Mouse (Mus musculus) intestine, embryonic 14.5 days (tissue): ENCODE measurements around the gene Gimap9. TPM values are rescaled to one million over a fixed set of nuclear protein-coding genes. Genes with fewer than 3 reads are reported as not detected.

ENCODE experiments used
- ATAC-seq: fragments of 200-750 bp; cut with Nextera tagmentation; replicated peaks from 2 replicates; pipeline ENCODE4 v1.8.0; 2017; ENCODE audit warnings: low read depth, moderate number of reproducible peaks, moderate TSS enrichment, moderate library complexity; ENCODE audit not compliant: low FRiP score, low TSS enrichment
- DNase-seq: peaks from one replicate; pipeline ENCODE4 v3.0.0-alpha.2; 2018; ENCODE audit warnings: low spot score
- H3K27ac ChIP-seq: fragments of 300-500 bp; sonication (generic); 2 replicates; pipeline ENCODE4 v1.5.1; 2014; ENCODE audit warnings: low read depth, mild to moderate bottlenecking, control low read depth
- H3K27me3 ChIP-seq: fragments of 300-500 bp; sonication (generic); replicated peaks from 2 replicates; pipeline ENCODE4 v1.6.1; 2014; ENCODE audit warnings: low read length, control low read depth; ENCODE audit not compliant: control insufficient read depth, insufficient read depth
- H3K36me3 ChIP-seq: fragments of 300-500 bp; sonication (generic); 2 replicates; pipeline ENCODE4 v1.6.1; 2014; ENCODE audit warnings: low read length, control low read depth; ENCODE audit not compliant: control insufficient read depth, insufficient read depth
- H3K4me1 ChIP-seq: fragments of 300-500 bp; sonication (generic); replicated peaks from 2 replicates; pipeline ENCODE4 v1.6.1; 2014; ENCODE audit warnings: low read length, control low read depth, mixed read lengths; ENCODE audit not compliant: control insufficient read depth, insufficient read depth
- H3K4me2 ChIP-seq: fragments of 300-500 bp; sonication (generic); 2 replicates; pipeline ENCODE4 v1.6.1; 2014; ENCODE audit warnings: low read length
- H3K4me3 ChIP-seq: fragments of 300-500 bp; sonication (generic); 2 replicates; pipeline ENCODE4 v1.5.1; 2014; ENCODE audit warnings: low read depth, low read length, control low read depth, mixed read lengths
- H3K9ac ChIP-seq: fragments of 300-500 bp; sonication (generic); 2 replicates; pipeline ENCODE4 v1.6.1; 2014; ENCODE audit warnings: mild to moderate bottlenecking, low read length
- H3K9me3 ChIP-seq: fragments of 300-500 bp; sonication (generic); 2 replicates; pipeline ENCODE4 v1.6.1; 2016; ENCODE audit warnings: low read length, control low read depth; ENCODE audit not compliant: control insufficient read depth
- WGBS: fragments of 180-500 bp; shearing (Covaris S2); extraction: QIAGEN DNeasy Blood & Tissue Kit; methylation state at CpG from one replicate; pipeline ENCODE4 v1.1.7; 2014; 5-methylcytosine and 5-hydroxymethylcytosine counted together
- polyA plus RNA-seq: library from polyadenylated mRNA; unstranded; fragments of >200 nt; fragmentation: Nextera tagmentation; extraction: Ambion mirVana; gene quantifications from 2 replicates; pipeline ENCODE4 v1.2.1, GENCODE M21; 2014

The Gimap9 gene
- polyA plus RNA-seq, 1 experiment from 2014 or later, result 14.1 TPM

GRCm38 (mm10) chr6:48702601-48703000, 26.7 kb downstream of the Gimap9 start:
- Histone ChIP-seq H3K36me3 (no peaks in the 10 kb centered on the region), H3K4me2 (no peak overlapping the region), H3K9ac (no peak overlapping the region), H3K4me3 (no peak overlapping the region), H3K9me3 (no peaks in the 10 kb centered on the region), H3K4me1 (no peaks in the 10 kb centered on the region; the same call in 1 of the 2 replicates), H3K27ac (no peak overlapping the region), H3K27me3 (no peaks in the 10 kb centered on the region)
- no peak for ATAC-seq
- WGBS, result 65% methylated on average over 5 of the region's 5 CpGs
- DNase-seq, result peak; percentile 43

GRCm38 (mm10) chr6:48704146-48704545, 28.2 kb downstream of the Gimap9 start:
- Histone ChIP-seq H3K36me3 (no peaks in the 10 kb centered on the region), H3K9me3 (no peaks in the 10 kb centered on the region), H3K4me3 (no peak overlapping the region), H3K4me1 (no peaks in the 10 kb centered on the region; the same call in 1 of the 2 replicates), H3K27me3 (no peaks in the 10 kb centered on the region), H3K4me2 (no peak overlapping the region), H3K27ac (no peak overlapping the region), H3K9ac (no peak overlapping the region)
- DNase-seq (peak; percentile 24), ATAC-seq (no peak)

GRCm38 (mm10) chr6:48706130-48706529, 30.2 kb downstream of the Gimap9 start:
- DNase-seq (peak; percentile 28), ATAC-seq (no peak)
- Histone ChIP-seq H3K9ac (peak overlapping the region; percentile 16; the same call in 1 of the 2 replicates), H3K36me3 (no peaks in the 10 kb centered on the region), H3K9me3 (no peaks in the 10 kb centered on the region), H3K27ac (no peak overlapping the region), H3K4me3 (no peak overlapping the region), H3K4me1 (no peaks in the 10 kb centered on the region), H3K4me2 (no peak overlapping the region), H3K27me3 (no peaks in the 10 kb centered on the region)
- WGBS, result 66% methylated on average over 3 of the region's 3 CpGs

- Histone ChIP-seq H3K9me3 (no peaks in the 10 kb centered on the region), H3K4me3 (no peak within 1 kb of the TSS), H3K4me2 (no peak within 1 kb of the TSS), H3K4me1 (no peaks in the 10 kb centered on the region), H3K27ac (no peak within 1 kb of the TSS), H3K36me3 (no peaks in the 10 kb centered on the region), H3K9ac (no peak within 1 kb of the TSS), H3K27me3 (no peaks in the 10 kb centered on the region)
- 57% methylated on average over 2 of the region's 2 CpGs for WGBS
- ATAC-seq (no peak), DNase-seq (peak; percentile 34)
Observed at GRCm38 (mm10) chr6:48718455-48718854, 42.5 kb downstream of the Gimap9 start, which contains the start of the genes Gm28053 and Gimap7. Gm28053 (plus strand) TSS chr6:48718607. Gimap7 (plus strand) TSS chr6:48718621.

GRCm38 (mm10) chr6:48720326-48720725, 44.4 kb downstream of the Gimap9 start:
- Histone ChIP-seq H3K4me3 (no peak overlapping the region), H3K9me3 (no peaks in the 10 kb centered on the region), H3K9ac (no peak overlapping the region), H3K36me3 (no peaks in the 10 kb centered on the region), H3K27me3 (no peaks in the 10 kb centered on the region), H3K4me2 (no peak overlapping the region), H3K4me1 (peaks cover under 1% of the 10 kb centered on the region; the same call in 1 of the 2 replicates), H3K27ac (no peak overlapping the region)
- WGBS, result 79% methylated on average over 4 of the region's 4 CpGs
- ATAC-seq, result no peak
- DNase-seq, result no peak

- ATAC-seq, result no peak
- no peaks in the 10 kb centered on the region for H3K27me3 ChIP-seq
- H3K4me1 ChIP-seq, result peaks cover 10% of the 10 kb centered on the region
- no peaks in the 10 kb centered on the region for H3K9me3 ChIP-seq
- no peaks in the 10 kb centered on the region for H3K36me3 ChIP-seq
- H3K9ac ChIP-seq, result no peak overlapping the region
- 81% methylated on average over 8 of the region's 8 CpGs for WGBS
- H3K4me3 ChIP-seq, result no peak overlapping the region
- no peak overlapping the region for H3K27ac ChIP-seq
- no peak for DNase-seq
- no peak overlapping the region for H3K4me2 ChIP-seq
Observed at GRCm38 (mm10) chr6:48723468-48723867, 47.5 kb downstream of the Gimap9 start.

- ATAC-seq (peak; percentile 40; the same call in 1 of the 2 replicates), DNase-seq (no peak)
- 0% methylated on average over 1 of the region's 1 CpGs for WGBS
- Histone ChIP-seq H3K9me3 (no peaks in the 10 kb centered on the region), H3K27ac (no peak overlapping the region), H3K4me1 (peaks cover 10% of the 10 kb centered on the region), H3K27me3 (no peaks in the 10 kb centered on the region), H3K36me3 (no peaks in the 10 kb centered on the region), H3K9ac (no peak overlapping the region), H3K4me2 (no peak overlapping the region), H3K4me3 (no peak overlapping the region)
Observed at GRCm38 (mm10) chr6:48725476-48725875, 49.5 kb downstream of the Gimap9 start.

- Histone ChIP-seq H3K4me3 (no peak overlapping the region), H3K27me3 (no peaks in the 10 kb centered on the region), H3K27ac (no peak overlapping the region), H3K4me2 (no peak overlapping the region), H3K36me3 (no peaks in the 10 kb centered on the region), H3K9ac (no peak overlapping the region), H3K4me1 (peaks cover 10% of the 10 kb centered on the region), H3K9me3 (no peaks in the 10 kb centered on the region)
- ATAC-seq, result no peak
- 87% methylated on average over 5 of the region's 5 CpGs for WGBS
- no peak for DNase-seq
Observed at GRCm38 (mm10) chr6:48727761-48728160, 51.8 kb downstream of the Gimap9 start.
